ENCODE assay signal across 16 mouse cellular contexts in genomic region chr11:106815761-106816160, GRCm38 (mm10).
"Had no signal": no experiment of that assay in that cellular context is flagged by ENCODE, and none has a peak within 500 bp of the region (broad histone marks: within the 10 kb centered on the region; RNA-seq: fewer than 3 reads in every experiment).

No protein-coding gene starts in this region.

- H3K9me3 ChIP-seq: limb, embryonic 10.5 days; limb, embryonic 13.5 days; liver, embryonic 12.5 days; liver, embryonic 15.5 days; lung, embryonic 15.5 days; megakaryocyte, embryonic 14.5 days; midbrain, embryonic 10.5 days had no signal

- H3K4me3 ChIP-seq: limb, embryonic 10.5 days; limb, embryonic 13.5 days; liver, embryonic 12.5 days; liver, embryonic 15.5 days; lung, embryonic 15.5 days; midbrain, embryonic 10.5 days had no signal

- H3K27me3 ChIP-seq: limb, embryonic 13.5 days; liver, embryonic 12.5 days; liver, embryonic 15.5 days; lung, embryonic 15.5 days; megakaryocyte, embryonic 14.5 days had no signal

- H3K9ac ChIP-seq: limb, embryonic 13.5 days; liver, embryonic 12.5 days; liver, embryonic 15.5 days; lung, embryonic 15.5 days had no signal

- DNase-seq: kidney, adult 2 months; kidney, postnatal 25 days; liver; lung, adult 18-20 months; lung, postnatal 10 days; lung, postnatal 36 days; midbrain, embryonic 14.5 days; thymus, adult 18-20 months; thymus, postnatal 36 days had no signal

- ATAC-seq: liver, embryonic 12.5 days had no signal

- H3K27ac ChIP-seq: limb, embryonic 13.5 days; liver, embryonic 12.5 days; liver, embryonic 15.5 days; lung, embryonic 15.5 days; midbrain, embryonic 10.5 days had no signal

- H3K4me2 ChIP-seq: limb, embryonic 13.5 days; liver, embryonic 12.5 days; liver, embryonic 15.5 days; lung, embryonic 15.5 days had no signal

- H3K4me1 ChIP-seq: limb, embryonic 10.5 days; liver, embryonic 12.5 days; midbrain, embryonic 10.5 days had no signal
